Mouse (Mus musculus): ENCODE results near the gene Klhl35. TPM values are rescaled to one million over a fixed set of nuclear protein-coding genes. Genes with fewer than 3 reads are reported as not detected.

Gene Klhl35
- polyA plus RNA-seq, 1 experiment = not detected

- Histone ChIP-seq H3K27me3 (ENCODE audit: control insufficient read depth) (no peaks in the 10 kb centered on the region), H3K36me3 (ENCODE audit: control insufficient read depth) (no peaks in the 10 kb centered on the region), H3K9me3 (ENCODE audit: control insufficient read depth, low read length) (no peaks in the 10 kb centered on the region), H3K4me3 (replicated peaks) (no peak overlapping the region), H3K4me1 (ENCODE audit: control insufficient read depth) (peaks cover 6% of the 10 kb centered on the region)
- TF ChIP-seq TAL1 (IDR thresholded peaks at IDR 0.05; ENCODE audit: low read length) (no peak), GATA1 (IDR thresholded peaks at IDR 0.05; ENCODE audit: low read length) (no peak)
Observed at GRCm38 (mm10) chr7:99432248-99432647, 33.6 kb upstream of the Klhl35 start.

- Histone ChIP-seq H3K4me3 (replicated peaks) (no peak overlapping the region), H3K9me3 (ENCODE audit: control insufficient read depth, low read length) (no peaks in the 10 kb centered on the region), H3K27me3 (ENCODE audit: control insufficient read depth) (no peaks in the 10 kb centered on the region), H3K4me1 (ENCODE audit: control insufficient read depth) (peaks cover 6% of the 10 kb centered on the region), H3K36me3 (ENCODE audit: control insufficient read depth) (no peaks in the 10 kb centered on the region)
- TF ChIP-seq TAL1 (IDR thresholded peaks at IDR 0.05; ENCODE audit: low read length) (no peak), GATA1 (IDR thresholded peaks at IDR 0.05; ENCODE audit: low read length) (no peak)
Observed at GRCm38 (mm10) chr7:99432863-99433262, 32.9 kb upstream of the Klhl35 start.

GRCm38 (mm10) chr7:99434672-99435250 lies 31.0 kb upstream of the Klhl35 start:
- H3K4me3 ChIP-seq (replicated peaks) = peak overlapping the region; percentile 11
- H3K4me1 ChIP-seq (ENCODE audit: control insufficient read depth) = peaks cover 6% of the 10 kb centered on the region
- no peak for TF ChIP-seq GATA1 (IDR thresholded peaks at IDR 0.05; ENCODE audit: low read length)
- no peak for TF ChIP-seq TAL1 (IDR thresholded peaks at IDR 0.05; ENCODE audit: low read length)
- no peaks in the 10 kb centered on the region for H3K27me3 ChIP-seq (ENCODE audit: control insufficient read depth)
- H3K9me3 ChIP-seq (ENCODE audit: control insufficient read depth, low read length) = no peaks in the 10 kb centered on the region
- no peaks in the 10 kb centered on the region for H3K36me3 ChIP-seq (ENCODE audit: control insufficient read depth)

GRCm38 (mm10) chr7:99436530-99436929 lies 29.3 kb upstream of the Klhl35 start:
- Histone ChIP-seq H3K9me3 (ENCODE audit: control insufficient read depth, low read length) (no peaks in the 10 kb centered on the region), H3K4me3 (replicated peaks) (no peak overlapping the region), H3K27me3 (ENCODE audit: control insufficient read depth) (no peaks in the 10 kb centered on the region), H3K36me3 (ENCODE audit: control insufficient read depth) (no peaks in the 10 kb centered on the region), H3K4me1 (ENCODE audit: control insufficient read depth) (peaks cover 6% of the 10 kb centered on the region)
- TF ChIP-seq GATA1 (IDR thresholded peaks at IDR 0.05; ENCODE audit: low read length) (no peak), TAL1 (IDR thresholded peaks at IDR 0.05; ENCODE audit: low read length) (no peak)

GRCm38 (mm10) chr7:99438881-99439280 lies 26.9 kb upstream of the Klhl35 start:
- Histone ChIP-seq H3K4me3 (replicated peaks) (no peak overlapping the region), H3K36me3 (ENCODE audit: control insufficient read depth) (no peaks in the 10 kb centered on the region), H3K27me3 (ENCODE audit: control insufficient read depth) (no peaks in the 10 kb centered on the region), H3K4me1 (ENCODE audit: control insufficient read depth) (peaks cover 6% of the 10 kb centered on the region), H3K9me3 (ENCODE audit: control insufficient read depth, low read length) (no peaks in the 10 kb centered on the region)
- TF ChIP-seq GATA1 (IDR thresholded peaks at IDR 0.05; ENCODE audit: low read length) = no peak
- TF ChIP-seq TAL1 (IDR thresholded peaks at IDR 0.05; ENCODE audit: low read length) = no peak

GRCm38 (mm10) chr7:99441534-99442072 lies 24.2 kb upstream of the Klhl35 start:
- TF ChIP-seq GATA1 (IDR thresholded peaks at IDR 0.05; ENCODE audit: low read length) (no peak), TAL1 (IDR thresholded peaks at IDR 0.05; ENCODE audit: low read length) (no peak)

GRCm38 (mm10) chr7:99443164-99443563 lies 22.6 kb upstream of the Klhl35 start:
- no peak overlapping the region for H3K4me3 ChIP-seq (replicated peaks)
- H3K36me3 ChIP-seq (ENCODE audit: control insufficient read depth) = no peaks in the 10 kb centered on the region
- no peaks in the 10 kb centered on the region for H3K4me1 ChIP-seq (ENCODE audit: control insufficient read depth)
- no peaks in the 10 kb centered on the region for H3K9me3 ChIP-seq (ENCODE audit: control insufficient read depth, low read length)
- TF ChIP-seq GATA1 (IDR thresholded peaks at IDR 0.05; ENCODE audit: low read length) (no peak), TAL1 (IDR thresholded peaks at IDR 0.05; ENCODE audit: low read length) (no peak)
- no peaks in the 10 kb centered on the region for H3K27me3 ChIP-seq (ENCODE audit: control insufficient read depth)

More at GRCm38 (mm10) chr7:99441534-99442072, 24.2 kb upstream of the Klhl35 start:
- no peaks in the 10 kb centered on the region for H3K27me3 ChIP-seq (ENCODE audit: control insufficient read depth)
- no peak overlapping the region for H3K4me3 ChIP-seq (replicated peaks)
- no peaks in the 10 kb centered on the region for H3K9me3 ChIP-seq (ENCODE audit: control insufficient read depth, low read length)
- no peaks in the 10 kb centered on the region for H3K36me3 ChIP-seq (ENCODE audit: control insufficient read depth)
- H3K4me1 ChIP-seq (ENCODE audit: control insufficient read depth) = no peaks in the 10 kb centered on the region

- no peaks in the 10 kb centered on the region for H3K4me1 ChIP-seq (ENCODE audit: control insufficient read depth)
- no peaks in the 10 kb centered on the region for H3K9me3 ChIP-seq (ENCODE audit: control insufficient read depth, low read length)
- no peaks in the 10 kb centered on the region for H3K27me3 ChIP-seq (ENCODE audit: control insufficient read depth)
- no peaks in the 10 kb centered on the region for H3K36me3 ChIP-seq (ENCODE audit: control insufficient read depth)
- no peak overlapping the region for H3K4me3 ChIP-seq (replicated peaks)
- TF ChIP-seq GATA1 (IDR thresholded peaks at IDR 0.05; ENCODE audit: low read length) = no peak
- TF ChIP-seq TAL1 (IDR thresholded peaks at IDR 0.05; ENCODE audit: low read length) = no peak
Observed at GRCm38 (mm10) chr7:99444012-99444411, 21.8 kb upstream of the Klhl35 start.

- Histone ChIP-seq H3K4me3 (replicated peaks) (no peak overlapping the region), H3K27me3 (ENCODE audit: control insufficient read depth) (no peaks in the 10 kb centered on the region), H3K9me3 (ENCODE audit: control insufficient read depth, low read length) (no peaks in the 10 kb centered on the region), H3K36me3 (ENCODE audit: control insufficient read depth) (no peaks in the 10 kb centered on the region), H3K4me1 (ENCODE audit: control insufficient read depth) (no peaks in the 10 kb centered on the region)
- TF ChIP-seq TAL1 (IDR thresholded peaks at IDR 0.05; ENCODE audit: low read length) (no peak), GATA1 (IDR thresholded peaks at IDR 0.05; ENCODE audit: low read length) (no peak)
Observed at GRCm38 (mm10) chr7:99445833-99446232, 20.0 kb upstream of the Klhl35 start.
